Mouse (Mus musculus) midbrain, postnatal 0 days (tissue): ENCODE results near the gene Tmem52. TPM values are rescaled to one million over a fixed set of nuclear protein-coding genes. Genes with fewer than 3 reads are reported as not detected.

Experiments
- ATAC-seq: fragments of 200-750 bp; cut with Nextera tagmentation; 2 replicates; pipeline ENCODE4 v1.8.0; 2017; ENCODE audit warnings: moderate number of reproducible peaks, mild to moderate bottlenecking, moderate TSS enrichment, moderate library complexity; ENCODE audit not compliant: low FRiP score
- DNase-seq: peaks from one replicate; pipeline ENCODE4 v3.0.0-alpha.2; 2015; ENCODE audit warnings: low spot score
- H3K27ac ChIP-seq: fragments of 300-500 bp; sonication (generic); 2 replicates; pipeline ENCODE4 v1.5.1; 2014; ENCODE audit warnings: low read depth, mild to moderate bottlenecking, low read length, mixed read lengths
- H3K27me3 ChIP-seq: fragments of 300-500 bp; sonication (generic); 2 replicates; pipeline ENCODE4 v1.6.1; 2014; ENCODE audit warnings: low read length, control low read depth, mixed read lengths; ENCODE audit not compliant: insufficient read depth
- H3K36me3 ChIP-seq: fragments of 300-500 bp; sonication (generic); 2 replicates; pipeline ENCODE4 v1.6.1; 2014; ENCODE audit warnings: low read length, control low read depth, mixed read lengths; ENCODE audit not compliant: insufficient read depth
- H3K4me1 ChIP-seq: fragments of 300-500 bp; sonication (generic); 2 replicates; pipeline ENCODE4 v1.6.1; 2014; ENCODE audit warnings: mild to moderate bottlenecking, control low read depth, antibody characterized with exemption, low read length, mixed read lengths; ENCODE audit not compliant: insufficient read depth
- H3K4me2 ChIP-seq: fragments of 300-500 bp; sonication (generic); 2 replicates; pipeline ENCODE4 v1.6.1; 2014; ENCODE audit warnings: low read depth, mild to moderate bottlenecking, low read length, mixed read lengths; ENCODE audit not compliant: poor library complexity, severe bottlenecking
- H3K4me3 ChIP-seq: fragments of 300-500 bp; sonication (generic); 2 replicates; pipeline ENCODE4 v1.5.1; 2014; ENCODE audit warnings: low read depth, mild to moderate bottlenecking, low read length, moderate library complexity
- H3K9ac ChIP-seq: fragments of 300-500 bp; sonication (generic); replicated peaks from 2 replicates; pipeline ENCODE4 v1.6.1; 2014; ENCODE audit warnings: mild to moderate bottlenecking, low read length, moderate library complexity, mixed read lengths; ENCODE audit not compliant: poor library complexity, severe bottlenecking
- H3K9me3 ChIP-seq: fragments of 300-500 bp; sonication (generic); 2 replicates; pipeline ENCODE4 v1.6.1; 2016; ENCODE audit warnings: low read length, control low read depth
- CTCF ChIP-seq: IDR thresholded peaks from 2 replicates; pipeline ENCODE4 v1.5.1; 2016; ENCODE audit warnings: antibody characterized with exemption, mild to moderate bottlenecking
- WGBS: fragments of 180-500 bp; shearing (Covaris S2); extraction: QIAGEN DNeasy Blood & Tissue Kit; methylation state at CpG from one replicate; pipeline ENCODE4 v1.1.7; 2014; 5-methylcytosine and 5-hydroxymethylcytosine counted together
- polyA plus RNA-seq: library from polyadenylated mRNA; unstranded; fragments of >200 nt; fragmentation: Nextera tagmentation; extraction: Ambion mirVana; gene quantifications from 2 replicates; pipeline ENCODE4 v1.2.1, GENCODE M21; 2015
- total RNA-seq: library from RNA; depleted of rRNA; stranded (reverse); fragments of >200 nt; gene quantifications from 2 replicates; pipeline ENCODE4 v1.2.3, GENCODE M21; 2014

Tmem52 gene
- total and polyA plus RNA-seq, 2 experiments from 2014 or later: 0.33 to 1.5 TPM

DNA sequence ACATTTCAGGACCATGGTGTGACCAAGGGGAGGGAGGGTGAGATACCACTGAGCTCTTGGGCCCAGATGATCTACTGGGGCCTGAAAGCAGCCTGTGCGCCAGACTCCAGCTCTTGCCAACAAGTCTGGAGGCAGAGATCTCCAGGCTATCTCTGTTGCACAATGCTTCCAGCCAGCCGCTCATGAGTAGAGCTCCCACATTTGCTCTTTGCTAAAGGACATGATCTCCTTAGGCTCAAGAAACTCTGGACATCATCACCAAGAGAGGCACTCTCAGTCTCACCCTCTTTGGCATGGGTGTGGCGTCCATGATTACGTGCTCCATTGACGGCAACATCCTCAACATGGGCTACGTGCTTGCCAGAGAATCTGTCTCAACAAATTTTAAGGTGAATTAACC lies 5.3 kb upstream of the Tmem52 start:
- Histone ChIP-seq H3K4me2 (no peak overlapping the region), H3K4me3 (no peak overlapping the region), H3K36me3 (no peaks in the 10 kb centered on the region), H3K27me3 (no peaks in the 10 kb centered on the region), H3K9ac (no peak overlapping the region), H3K9me3 (no peaks in the 10 kb centered on the region), H3K27ac (no peak overlapping the region), H3K4me1 (no peaks in the 10 kb centered on the region)
- ATAC-seq: no peak
- TF ChIP-seq CTCF: no peak
- WGBS: 88% methylated on average over 6 of the region's 6 CpGs
- DNase-seq: no peak

DNA sequence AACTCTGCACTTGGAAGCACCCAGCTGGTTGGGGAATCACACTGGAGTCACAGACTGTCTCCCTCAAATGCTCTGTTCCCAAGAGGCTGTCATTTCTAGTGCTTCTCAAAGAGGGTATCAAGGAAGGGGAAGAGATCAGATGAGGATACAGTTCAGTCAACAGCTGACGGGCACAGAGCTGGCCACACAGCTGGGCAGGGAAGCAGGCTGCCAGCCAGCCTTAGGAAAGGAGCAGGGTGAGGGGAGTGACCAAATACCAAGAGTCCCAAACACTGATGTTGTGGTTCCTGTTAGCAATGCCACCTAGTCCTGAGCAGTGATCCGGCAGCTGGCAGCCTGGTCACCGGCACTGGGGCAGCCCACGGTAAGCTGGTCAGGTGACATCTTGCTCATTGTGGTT lies 4.9 kb upstream of the Tmem52 start:
- H3K4me2 ChIP-seq: no peak overlapping the region
- 90% methylated on average over 4 of the region's 4 CpGs for WGBS
- DNase-seq (no peak), ATAC-seq (no peak)
- no peaks in the 10 kb centered on the region for H3K9me3 ChIP-seq
- no peaks in the 10 kb centered on the region for H3K4me1 ChIP-seq
- no peaks in the 10 kb centered on the region for H3K36me3 ChIP-seq
- H3K4me3 ChIP-seq: no peak overlapping the region
- no peaks in the 10 kb centered on the region for H3K27me3 ChIP-seq
- TF ChIP-seq CTCF: no peak
- H3K9ac ChIP-seq: no peak overlapping the region
- H3K27ac ChIP-seq: no peak overlapping the region

DNA sequence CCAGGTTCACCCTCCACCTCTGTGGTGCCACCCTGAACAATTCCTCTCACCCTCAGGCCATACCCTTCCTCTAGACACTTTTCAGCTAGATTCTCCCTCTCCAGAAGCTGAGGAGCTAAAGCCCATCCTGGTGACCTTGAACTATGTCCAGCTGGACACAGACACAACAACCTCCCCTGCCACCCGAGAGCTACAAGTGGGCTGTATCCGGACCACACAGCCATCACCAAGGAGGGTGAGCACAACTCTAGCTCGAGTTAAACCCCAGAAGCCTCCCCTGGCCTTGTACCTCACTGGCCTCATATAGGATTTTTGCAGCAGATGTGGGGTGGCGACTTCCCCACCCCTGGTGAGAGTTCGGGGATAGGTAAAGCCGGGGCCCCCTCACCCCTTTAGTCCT lies 3.3 kb upstream of the Tmem52 start:
- no peak overlapping the region for H3K9ac ChIP-seq
- no peak for ATAC-seq
- H3K4me2 ChIP-seq: no peak overlapping the region
- H3K27me3 ChIP-seq: no peaks in the 10 kb centered on the region
- WGBS: 73% methylated on average over 6 of the region's 6 CpGs
- no peaks in the 10 kb centered on the region for H3K36me3 ChIP-seq
- H3K27ac ChIP-seq: no peak overlapping the region
- no peaks in the 10 kb centered on the region for H3K4me1 ChIP-seq
- TF ChIP-seq CTCF: no peak
- H3K9me3 ChIP-seq: no peaks in the 10 kb centered on the region
- no peak overlapping the region for H3K4me3 ChIP-seq
- DNase-seq: no peak

DNA sequence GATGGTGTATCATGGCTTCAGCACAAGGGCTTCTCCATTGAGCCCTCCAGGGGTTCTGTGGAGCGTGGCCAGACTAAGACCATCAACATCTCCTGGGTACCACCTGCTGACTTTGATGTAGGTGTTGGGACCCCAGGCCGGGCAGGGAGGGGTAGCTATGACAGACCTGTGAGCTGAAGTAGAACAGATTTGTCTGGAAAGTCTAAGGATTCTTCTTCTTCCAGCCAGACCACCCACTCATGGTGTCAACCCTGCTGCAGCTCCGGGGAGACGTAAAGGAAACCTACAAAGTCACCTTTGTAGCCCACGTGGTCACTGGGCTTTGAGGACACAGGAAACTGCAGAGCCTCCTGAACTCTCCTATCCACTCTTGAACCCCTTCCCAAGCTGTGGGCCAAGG lies 2.8 kb upstream of the Tmem52 start:
- 86% methylated on average over 5 of the region's 5 CpGs for WGBS
- Histone ChIP-seq H3K9ac (no peak overlapping the region), H3K36me3 (no peaks in the 10 kb centered on the region), H3K27me3 (no peaks in the 10 kb centered on the region), H3K4me3 (no peak overlapping the region), H3K9me3 (no peaks in the 10 kb centered on the region), H3K4me1 (no peaks in the 10 kb centered on the region), H3K27ac (no peak overlapping the region), H3K4me2 (no peak overlapping the region)
- no peak for TF ChIP-seq CTCF
- ATAC-seq (no peak), DNase-seq (no peak)

DNA sequence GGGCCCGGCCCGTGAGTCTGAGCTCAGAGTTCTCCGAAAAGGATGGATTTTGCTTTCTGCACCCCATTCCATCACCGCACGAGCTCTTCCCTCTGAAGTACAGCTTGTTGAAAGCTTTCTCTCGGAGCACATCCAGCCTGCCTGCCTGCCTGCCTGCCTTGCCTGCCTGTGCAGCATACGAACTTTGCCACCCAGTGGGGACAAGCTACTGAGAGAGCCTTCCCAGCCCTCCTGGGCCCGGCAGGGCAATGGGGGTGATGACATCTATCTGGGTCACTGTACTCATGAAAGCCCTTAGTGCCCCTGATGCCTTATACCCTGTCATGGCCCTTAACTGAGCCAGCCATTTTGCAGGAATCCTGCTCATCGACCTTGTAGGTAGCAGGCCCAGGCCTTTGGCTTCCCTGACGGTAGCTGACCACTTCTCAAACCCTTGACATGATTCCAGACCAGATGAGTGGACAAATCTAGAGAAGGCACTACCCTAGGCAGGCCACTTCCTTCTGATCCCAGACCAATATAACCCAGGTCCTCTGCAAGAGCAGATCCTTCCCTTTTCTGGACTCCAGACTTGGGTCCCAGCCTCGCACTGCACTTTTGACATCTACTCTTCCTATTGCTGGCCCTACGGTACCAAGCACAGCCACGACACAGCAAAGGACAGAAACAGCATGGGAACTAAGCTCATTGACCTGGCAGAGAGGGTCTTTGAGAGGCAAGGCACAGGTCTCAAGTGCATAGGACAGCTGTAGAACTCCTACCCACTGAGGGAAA lies 1.5 kb upstream of the Tmem52 start:
- Histone ChIP-seq H3K9ac (no peak overlapping the region), H3K4me3 (no peak overlapping the region), H3K4me2 (no peak overlapping the region), H3K4me1 (no peaks in the 10 kb centered on the region), H3K9me3 (no peaks in the 10 kb centered on the region), H3K27ac (no peak overlapping the region), H3K27me3 (peaks cover 4% of the 10 kb centered on the region; the same call in 1 of the 2 replicates), H3K36me3 (no peaks in the 10 kb centered on the region)
- TF ChIP-seq CTCF: no peak
- no peak for DNase-seq
- 80% methylated on average over 13 of the region's 13 CpGs for WGBS
- ATAC-seq: no peak

DNA sequence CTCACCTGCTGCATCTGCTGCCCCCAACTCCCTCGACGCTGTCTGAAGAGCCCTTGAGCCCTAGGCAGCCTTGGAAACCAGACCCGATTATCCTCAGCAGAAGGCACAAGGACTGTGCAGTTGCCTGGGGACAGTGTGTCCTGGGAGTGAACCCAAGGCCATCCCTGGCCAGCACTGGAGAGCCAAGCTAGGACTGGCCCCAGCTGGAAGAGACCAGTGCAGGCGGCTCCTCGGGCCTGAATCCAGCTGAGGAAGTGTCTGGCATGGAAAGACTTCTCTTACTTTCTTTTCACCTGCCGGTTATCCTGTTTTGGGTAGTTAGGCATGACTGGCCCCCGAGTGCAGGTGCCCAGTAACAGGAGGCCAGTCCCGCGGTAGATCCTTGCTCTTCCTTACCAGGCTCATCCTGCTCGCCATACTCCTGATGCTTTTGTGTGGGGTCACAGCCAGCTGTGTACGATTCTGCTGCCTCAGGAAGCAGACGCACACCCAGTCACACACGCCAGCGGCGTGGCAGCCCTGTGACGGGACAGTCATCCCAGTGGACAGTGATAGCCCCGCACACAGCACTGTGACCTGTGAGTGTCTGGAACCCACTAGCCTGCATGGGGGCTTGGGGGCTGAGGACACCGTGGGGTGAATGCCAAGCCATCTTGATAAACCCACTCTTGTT lies 812 bp downstream of the Tmem52 start:
- H3K36me3 ChIP-seq: no peaks in the 10 kb centered on the region
- peaks cover 4% of the 10 kb centered on the region; the same call in 1 of the 2 replicates for H3K27me3 ChIP-seq
- ATAC-seq: 0 out of 2 replicates have a peak, but pooled peaks have one; percentile 54
- H3K4me1 ChIP-seq: no peaks in the 10 kb centered on the region
- no peak overlapping the region for H3K27ac ChIP-seq
- no peaks in the 10 kb centered on the region for H3K9me3 ChIP-seq
- H3K4me2 ChIP-seq: no peak overlapping the region
- no peak overlapping the region for H3K4me3 ChIP-seq
- 82% methylated on average over 18 of the region's 18 CpGs for WGBS
- TF ChIP-seq CTCF: no peak
- peak; percentile 10 for DNase-seq
- no peak overlapping the region for H3K9ac ChIP-seq
